Mouse (Mus musculus) liver, adult (tissue): ENCODE results near the gene Omp.

Experiments
- GATA4 ChIP-seq: IDR thresholded peaks from 2 replicates; pipeline ENCODE4 v1.6.1; 2014; ENCODE audit warnings: mild to moderate bottlenecking, low read length; ENCODE audit not compliant: insufficient replicate concordance

Gene Omp

DNA sequence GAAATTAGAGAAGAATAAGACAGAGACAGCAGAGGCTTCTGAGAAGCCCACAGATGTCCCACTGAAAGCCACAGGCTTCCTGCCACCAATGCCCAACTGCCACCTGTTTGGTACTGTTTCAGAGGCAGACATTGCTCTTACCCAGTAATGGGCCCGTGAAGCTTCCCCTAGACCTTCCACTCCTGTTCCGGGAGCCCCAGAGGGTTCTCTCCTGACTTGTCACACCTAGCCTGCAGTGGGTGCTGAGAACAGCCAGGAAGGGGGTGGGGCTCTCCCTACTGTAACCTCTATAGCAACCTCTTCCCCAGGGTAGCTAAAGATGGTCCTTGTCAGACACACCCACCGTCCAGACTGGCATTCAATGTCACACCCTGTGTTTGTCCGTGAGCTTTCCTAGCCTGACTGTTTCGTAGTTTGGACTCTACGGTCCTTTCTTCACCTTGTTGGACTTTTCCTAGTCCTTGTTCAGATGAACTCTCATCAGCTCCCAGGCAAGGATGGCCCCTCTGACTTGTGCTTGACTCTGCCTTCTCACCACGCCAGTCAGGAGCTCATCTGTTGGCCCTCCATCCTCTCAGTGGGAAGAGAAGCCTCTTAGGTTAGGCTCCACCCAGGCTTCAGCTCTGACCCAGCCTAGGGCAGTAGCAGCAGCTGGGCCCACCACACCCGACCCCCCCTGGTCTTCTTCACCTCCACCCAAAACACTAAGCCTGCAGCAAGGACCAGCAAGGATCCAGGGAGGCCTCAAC is 31.2 kb upstream of the Omp start:
- no peak for TF ChIP-seq GATA4

DNA sequence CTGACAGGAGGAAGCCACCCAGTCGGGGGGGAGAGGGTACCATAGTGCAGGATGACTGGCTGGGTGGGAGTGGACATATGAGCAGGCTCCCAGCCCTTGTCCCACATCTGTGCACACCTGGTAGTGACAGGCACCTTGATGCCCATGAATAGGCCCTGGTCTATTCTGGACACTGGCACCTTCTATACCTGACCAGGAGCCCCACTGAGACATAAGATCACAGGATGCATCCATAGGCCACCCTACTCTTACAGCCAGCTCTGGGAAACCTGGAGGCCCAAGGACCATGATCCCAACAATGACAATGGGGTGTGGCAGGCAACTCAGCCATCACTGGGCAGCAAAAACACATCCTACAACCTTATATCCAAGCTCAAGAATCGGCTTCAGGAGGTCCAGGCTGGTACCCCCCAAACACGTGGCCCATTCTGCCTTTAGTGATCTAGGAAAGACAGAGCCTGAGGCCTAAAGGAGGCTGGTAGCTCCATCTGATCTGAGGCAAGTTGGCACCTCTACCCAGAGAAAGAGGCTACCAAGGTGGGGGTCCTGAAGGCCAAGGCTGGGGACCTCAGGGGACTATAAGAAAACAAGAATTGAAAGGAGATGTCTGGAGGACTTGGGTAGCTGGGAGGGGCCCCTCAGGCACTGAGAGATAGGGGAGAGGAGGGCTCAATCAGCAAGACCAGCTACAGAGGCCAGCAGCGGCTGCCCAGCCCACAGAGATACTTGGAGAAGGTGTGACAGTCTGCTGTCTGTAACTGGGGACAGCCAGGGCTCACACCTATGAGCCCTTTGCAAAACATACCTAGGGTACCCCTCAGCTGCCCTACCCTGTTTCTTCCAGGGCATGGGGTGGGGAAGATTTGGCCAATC is 29.8 kb upstream of the Omp start:
- no peak for TF ChIP-seq GATA4

DNA sequence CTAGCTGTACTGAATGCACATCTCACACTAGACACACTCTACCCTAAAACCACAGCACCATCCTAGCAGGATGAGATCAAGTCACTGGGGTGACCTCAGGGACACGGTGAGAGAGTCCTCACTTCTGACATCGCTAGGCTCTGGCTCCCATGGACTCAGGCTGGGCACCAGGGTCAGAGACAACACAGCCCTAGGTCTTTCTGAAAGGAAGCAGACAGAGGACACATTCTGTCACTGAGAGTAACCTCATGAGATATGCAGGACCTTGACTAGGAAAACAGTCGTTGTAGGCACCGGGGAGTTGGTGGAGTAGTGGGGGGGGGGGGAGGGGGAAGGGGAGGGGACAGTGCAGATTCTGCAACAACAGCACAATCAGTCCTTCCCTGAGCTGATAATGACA is 28.1 kb upstream of the Omp start:
- peak; percentile 63; the same call in 1 of the 2 replicates for TF ChIP-seq GATA4

DNA sequence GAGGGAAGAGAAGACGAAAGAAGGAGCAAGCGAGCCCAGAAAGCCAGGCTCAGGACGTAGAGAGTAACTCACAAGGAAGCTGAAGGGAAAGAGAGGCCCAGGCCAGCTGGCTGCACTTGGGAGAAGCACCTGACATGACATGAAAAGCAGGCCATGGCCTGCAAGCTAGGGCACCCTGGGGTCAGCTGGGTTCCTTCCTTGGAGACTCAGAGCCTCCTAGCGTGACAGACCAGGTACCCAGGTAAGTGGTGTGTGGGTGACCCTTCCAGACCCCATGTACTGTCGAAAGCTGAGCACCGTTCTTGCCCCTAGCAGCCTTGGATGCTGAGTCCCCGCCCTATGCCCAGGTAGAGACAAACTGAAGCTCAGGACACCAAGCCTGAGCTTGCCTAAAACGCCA is 27.4 kb upstream of the Omp start:
- TF ChIP-seq GATA4 = no peak

DNA sequence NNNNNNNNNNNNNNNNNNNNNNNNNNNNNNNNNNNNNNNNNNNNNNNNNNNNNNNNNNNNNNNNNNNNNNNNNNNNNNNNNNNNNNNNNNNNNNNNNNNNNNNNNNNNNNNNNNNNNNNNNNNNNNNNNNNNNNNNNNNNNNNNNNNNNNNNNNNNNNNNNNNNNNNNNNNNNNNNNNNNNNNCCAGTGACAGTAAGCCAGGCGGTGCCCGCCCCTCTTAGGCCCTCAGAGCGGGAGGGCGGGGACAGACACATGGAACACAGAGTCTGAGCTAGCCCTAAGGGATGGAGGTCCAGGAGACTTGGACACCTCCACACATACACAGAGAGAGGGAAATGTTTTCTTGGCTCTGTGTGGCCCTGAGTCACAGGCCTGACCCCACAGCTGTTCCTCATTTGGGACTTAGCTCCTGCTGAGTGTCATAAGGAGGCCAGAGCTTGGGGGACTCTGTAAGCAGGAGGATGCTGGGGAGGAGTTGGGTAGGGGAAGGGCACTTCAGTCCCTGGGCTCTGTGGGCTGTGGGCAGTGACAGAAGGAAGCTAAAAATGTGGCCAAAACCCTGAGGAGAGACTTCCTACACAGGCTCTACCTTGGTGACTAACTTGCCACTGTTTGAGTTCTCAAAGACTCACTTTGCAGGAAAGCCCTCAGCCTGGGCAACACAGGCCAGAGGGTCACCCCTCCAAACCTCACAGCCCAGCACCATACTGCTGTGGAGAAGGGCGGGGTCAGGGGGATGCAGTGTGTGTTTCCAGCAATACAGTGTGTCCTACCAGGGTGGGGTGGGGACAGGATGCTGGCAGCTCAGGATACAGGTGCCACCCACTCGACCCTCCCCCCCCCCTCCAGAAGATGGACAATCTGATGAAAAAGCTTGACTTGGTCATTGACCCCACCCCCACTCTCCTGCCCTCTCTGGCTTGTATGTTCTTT is 26.1 kb upstream of the Omp start:
- no peak for TF ChIP-seq GATA4

GRCm38 (mm10) chr7:98164999-98165528 is 19.8 kb upstream of the Omp start:
- no peak for TF ChIP-seq GATA4

DNA sequence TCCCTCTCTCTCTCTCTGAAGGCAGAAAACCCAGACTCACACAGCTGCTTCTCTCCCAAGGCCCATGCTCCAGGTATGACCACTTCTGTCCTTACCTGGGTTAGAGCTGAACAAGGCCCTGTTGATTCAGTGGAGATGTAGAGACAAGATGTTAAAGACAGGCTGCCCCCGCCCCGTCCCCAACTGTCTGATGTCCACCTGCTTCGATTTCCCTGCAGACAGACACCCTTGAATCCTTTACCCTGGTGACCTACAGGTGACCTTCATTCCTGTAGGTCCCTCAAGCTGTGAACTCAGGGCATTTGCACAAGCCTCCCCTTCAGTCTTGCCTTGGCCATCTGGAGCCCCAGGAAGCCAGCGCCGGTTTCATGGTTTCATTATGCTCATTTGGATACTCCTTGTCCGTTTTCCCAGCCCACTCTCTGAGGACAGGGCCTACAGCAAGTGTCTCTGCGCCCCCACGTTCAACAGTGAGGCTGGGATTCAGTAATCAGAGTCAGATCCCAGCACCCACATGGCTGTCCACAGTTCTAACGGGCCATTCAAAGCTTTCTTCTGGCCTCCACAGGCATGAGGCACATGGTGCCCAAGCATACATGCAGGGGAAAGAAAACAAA is 19.2 kb upstream of the Omp start:
- no peak for TF ChIP-seq GATA4

DNA sequence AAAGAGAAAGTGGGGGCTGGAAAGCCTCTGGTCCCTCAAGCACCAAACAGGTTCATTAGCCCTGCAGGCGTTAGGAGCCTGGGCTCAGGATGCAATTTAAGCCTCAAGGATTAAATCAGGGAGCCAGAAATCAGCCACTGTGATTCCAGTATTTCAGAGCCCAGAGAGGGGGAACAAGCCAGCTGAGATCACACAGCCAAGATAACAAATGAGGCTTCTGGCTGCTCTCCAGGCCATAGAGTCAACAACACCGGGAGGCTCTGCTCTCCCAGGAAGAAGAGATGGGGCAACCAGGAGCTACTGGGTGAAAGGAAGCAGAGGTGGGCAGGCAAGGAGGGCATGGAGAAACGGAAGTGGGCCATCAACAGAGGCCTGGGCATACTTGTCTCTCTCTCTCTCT is 18.4 kb upstream of the Omp start:
- no peak for TF ChIP-seq GATA4

DNA sequence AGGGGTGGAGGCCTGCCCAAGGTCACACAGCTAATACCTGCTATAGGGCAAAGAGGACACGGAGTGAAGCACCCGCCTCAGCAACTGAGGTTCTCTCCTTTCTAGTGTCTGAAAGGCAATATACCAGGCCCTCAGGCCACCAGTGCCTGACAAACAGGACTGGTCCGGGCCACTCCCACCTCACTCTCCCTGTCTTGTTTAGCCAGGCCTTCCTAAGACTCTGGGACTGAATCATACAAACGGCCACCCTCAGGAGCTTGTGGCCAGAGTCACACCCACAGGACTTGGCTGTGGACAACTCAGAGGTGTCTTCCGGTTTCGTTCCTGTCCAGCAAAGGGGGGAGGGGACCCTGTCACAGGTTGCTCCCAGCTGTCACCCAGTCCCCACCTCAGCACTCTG is 16.9 kb upstream of the Omp start:
- TF ChIP-seq GATA4 = no peak

GRCm38 (mm10) chr7:98160041-98160740 is 14.9 kb upstream of the Omp start:
- TF ChIP-seq GATA4 = no peak

DNA sequence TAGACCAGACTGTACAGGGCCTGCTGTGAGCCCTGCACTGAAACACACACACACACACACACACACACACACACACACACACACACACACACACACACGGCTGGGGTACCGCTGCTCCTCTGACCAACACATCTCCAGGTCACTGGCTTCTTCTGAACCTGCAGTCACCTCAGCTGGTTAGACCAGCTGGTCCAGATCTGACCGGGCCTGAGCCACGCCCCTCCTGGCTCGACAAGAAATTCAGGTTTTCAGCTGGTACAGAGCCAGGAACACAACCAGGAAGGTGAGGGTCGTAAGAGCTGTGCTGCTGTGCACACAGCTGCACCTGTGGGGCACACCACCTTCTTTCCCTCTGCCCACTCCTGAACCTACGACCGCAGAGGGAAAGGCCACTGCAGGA is 13.2 kb upstream of the Omp start:
- no peak for TF ChIP-seq GATA4

GRCm38 (mm10) chr7:98157636-98158332 is 12.5 kb upstream of the Omp start:
- no peak for TF ChIP-seq GATA4

GRCm38 (mm10) chr7:98156280-98156665 is 11.0 kb upstream of the Omp start:
- TF ChIP-seq GATA4 = no peak
